Mouse (Mus musculus) liver, embryonic 11.5 days (tissue): Measurements from ENCODE around the gene Ldlr. TPM values are rescaled to one million over a fixed set of nuclear protein-coding genes. Genes with fewer than 3 reads are reported as not detected.
A peak's percentile ranks its signal among the peaks of the same experiment; 100 is the strongest.

ENCODE experiments used
- ATAC-seq: fragments of 200-750 bp; cut with Nextera tagmentation; replicated peaks from 2 replicates; pipeline ENCODE4 v1.8.0; 2017; ENCODE audit warnings: moderate number of reproducible peaks, mild to moderate bottlenecking, moderate TSS enrichment, moderate library complexity; ENCODE audit not compliant: low FRiP score
- DNase-seq: peaks from one replicate; pipeline ENCODE4 v3.0.0-alpha.2; 2017; ENCODE audit warnings: low spot score
- H3K27ac ChIP-seq: fragments of 300-500 bp; sonication (generic); 2 replicates; pipeline ENCODE4 v1.5.1; 2014; ENCODE audit warnings: mild to moderate bottlenecking, low read depth, low read length, control low read depth
- H3K27me3 ChIP-seq: fragments of 300-500 bp; sonication (generic); replicated peaks from 2 replicates; pipeline ENCODE4 v1.6.1; 2014; ENCODE audit warnings: low read length, mixed read lengths; ENCODE audit not compliant: control insufficient read depth, insufficient read depth
- H3K36me3 ChIP-seq: fragments of 300-500 bp; sonication (generic); 2 replicates; pipeline ENCODE4 v1.6.1; 2014; ENCODE audit warnings: mild to moderate bottlenecking, low read length, moderate library complexity, mixed read lengths; ENCODE audit not compliant: control insufficient read depth, insufficient read depth
- H3K4me1 ChIP-seq: fragments of 300-500 bp; sonication (generic); replicated peaks from 2 replicates; pipeline ENCODE4 v1.6.1; 2014; ENCODE audit warnings: low read length, mixed read lengths; ENCODE audit not compliant: control insufficient read depth, insufficient read depth
- H3K4me2 ChIP-seq: fragments of 300-500 bp; sonication (generic); 2 replicates; pipeline ENCODE4 v1.6.1; 2014; ENCODE audit warnings: mild to moderate bottlenecking, control low read depth, moderate library complexity
- H3K4me3 ChIP-seq: fragments of 300-500 bp; sonication (generic); 2 replicates; pipeline ENCODE4 v1.5.1; 2014; ENCODE audit warnings: low read depth, low read length, control low read depth
- H3K9ac ChIP-seq: fragments of 300-500 bp; sonication (generic); 2 replicates; pipeline ENCODE4 v1.6.1; 2014; ENCODE audit warnings: low read depth, low read length, control low read depth
- H3K9me3 ChIP-seq: fragments of 300-500 bp; sonication (generic); 2 replicates; pipeline ENCODE4 v1.6.1; 2016; ENCODE audit warnings: low read length, inconsistent platforms, mixed read lengths; ENCODE audit not compliant: control insufficient read depth
- WGBS: fragments of 180-500 bp; shearing (Covaris S2); extraction: QIAGEN DNeasy Blood & Tissue Kit; methylation state at CpG from one replicate; pipeline ENCODE4 v1.1.7; 2014; 5-methylcytosine and 5-hydroxymethylcytosine counted together
- polyA plus RNA-seq: library from polyadenylated mRNA; unstranded; fragments of >200 nt; fragmentation: Nextera tagmentation; extraction: Ambion mirVana; gene quantifications from 2 replicates; pipeline ENCODE4 v1.2.1, GENCODE M21; 2014

Ldlr gene
- polyA plus RNA-seq, 1 experiment from 2014 or later: 18.8 TPM

GRCm38 (mm10) chr9:21732288-21732687, 9.0 kb downstream of the Ldlr start:
- ATAC-seq: no peak

GRCm38 (mm10) chr9:21733446-21733845, 10.2 kb downstream of the Ldlr start:
- no peak for DNase-seq

More at GRCm38 (mm10) chr9:21732288-21732687, 9.0 kb downstream of the Ldlr start:
- Histone ChIP-seq H3K9me3 (no peaks in the 10 kb centered on the region), H3K27ac (no peak overlapping the region), H3K4me1 (peaks cover 14% of the 10 kb centered on the region), H3K4me3 (no peak overlapping the region), H3K27me3 (no peaks in the 10 kb centered on the region), H3K9ac (no peak overlapping the region), H3K4me2 (no peak overlapping the region), H3K36me3 (peaks cover 71% of the 10 kb centered on the region)
- 93% methylated on average over 9 of the region's 9 CpGs for WGBS
- DNase-seq: no peak

GRCm38 (mm10) chr9:21733989-21734388, 10.7 kb downstream of the Ldlr start:
- H3K27ac ChIP-seq: no peak overlapping the region
- H3K4me2 ChIP-seq: no peak overlapping the region
- no peak overlapping the region for H3K4me3 ChIP-seq
- DNase-seq: no peak
- H3K27me3 ChIP-seq: no peaks in the 10 kb centered on the region
- ATAC-seq: no peak
- no peak overlapping the region for H3K9ac ChIP-seq
- H3K36me3 ChIP-seq: peaks cover 84% of the 10 kb centered on the region
- 95% methylated on average over 7 of the region's 7 CpGs for WGBS
- peaks cover 7% of the 10 kb centered on the region for H3K4me1 ChIP-seq
- H3K9me3 ChIP-seq: no peaks in the 10 kb centered on the region

More at GRCm38 (mm10) chr9:21733446-21733845, 10.2 kb downstream of the Ldlr start:
- Histone ChIP-seq H3K27ac (no peak overlapping the region), H3K27me3 (no peaks in the 10 kb centered on the region), H3K4me1 (peaks cover 11% of the 10 kb centered on the region), H3K9ac (no peak overlapping the region), H3K36me3 (peaks cover 83% of the 10 kb centered on the region), H3K4me3 (no peak overlapping the region), H3K4me2 (no peak overlapping the region), H3K9me3 (no peaks in the 10 kb centered on the region)
- 94% methylated on average over 17 of the region's 17 CpGs for WGBS
- no peak for ATAC-seq

- 89% methylated on average over 14 of the region's 14 CpGs for WGBS
- no peak for ATAC-seq
- 0 out of 2 replicates have a peak, but pooled peaks cover 2% of the 10 kb centered on the region for H3K4me1 ChIP-seq
These were observed 11.8 kb downstream of the Ldlr start for GRCm38 (mm10) chr9:21735126-21735525.

GRCm38 (mm10) chr9:21736580-21736979, 13.3 kb downstream of the Ldlr start:
- no peak for DNase-seq
- Histone ChIP-seq H3K27ac (no peak overlapping the region), H3K4me1 (peaks cover 5% of the 10 kb centered on the region; the same call in 1 of the 2 replicates)

More at GRCm38 (mm10) chr9:21735126-21735525, 11.8 kb downstream of the Ldlr start:
- no peak for DNase-seq
- Histone ChIP-seq H3K27ac (no peak overlapping the region), H3K4me3 (no peak overlapping the region), H3K27me3 (no peaks in the 10 kb centered on the region), H3K36me3 (peaks cover 91% of the 10 kb centered on the region), H3K4me2 (no peak overlapping the region), H3K9me3 (no peaks in the 10 kb centered on the region), H3K9ac (no peak overlapping the region)

GRCm38 (mm10) chr9:21737188-21737587, 13.9 kb downstream of the Ldlr start:
- Histone ChIP-seq H3K4me3 (no peak overlapping the region), H3K4me1 (peaks cover 7% of the 10 kb centered on the region; the same call in 1 of the 2 replicates), H3K4me2 (no peak overlapping the region), H3K9ac (no peak overlapping the region), H3K36me3 (peaks cover 91% of the 10 kb centered on the region), H3K27ac (peak overlapping the region; percentile 39; the same call in 1 of the 2 replicates), H3K9me3 (no peaks in the 10 kb centered on the region), H3K27me3 (no peaks in the 10 kb centered on the region)
- WGBS: 92% methylated on average over 10 of the region's 10 CpGs
- no peak for DNase-seq
- 0 out of 2 replicates have a peak, but pooled peaks have one; percentile 7 for ATAC-seq

More at GRCm38 (mm10) chr9:21736580-21736979, 13.3 kb downstream of the Ldlr start:
- ATAC-seq: no peak
- WGBS: 75% methylated on average over 3 of the region's 3 CpGs
- Histone ChIP-seq H3K4me3 (no peak overlapping the region), H3K27me3 (no peaks in the 10 kb centered on the region), H3K9me3 (no peaks in the 10 kb centered on the region), H3K36me3 (peaks cover 91% of the 10 kb centered on the region), H3K9ac (no peak overlapping the region), H3K4me2 (no peak overlapping the region)

- H3K4me1 ChIP-seq: peaks cover 7% of the 10 kb centered on the region; the same call in 1 of the 2 replicates
- WGBS: 92% methylated on average over 7 of the region's 7 CpGs
- DNase-seq: no peak
- no peak overlapping the region for H3K27ac ChIP-seq
- H3K9me3 ChIP-seq: no peaks in the 10 kb centered on the region
- ATAC-seq: no peak
- no peak overlapping the region for H3K9ac ChIP-seq
- H3K4me3 ChIP-seq: no peak overlapping the region
- no peak overlapping the region for H3K4me2 ChIP-seq
- H3K27me3 ChIP-seq: no peaks in the 10 kb centered on the region
- H3K36me3 ChIP-seq: peaks cover 82% of the 10 kb centered on the region
These were observed 15.5 kb downstream of the Ldlr start for GRCm38 (mm10) chr9:21738776-21739175.

- Histone ChIP-seq H3K9ac (no peak overlapping the region), H3K4me2 (no peak overlapping the region), H3K36me3 (peaks cover 78% of the 10 kb centered on the region), H3K9me3 (no peaks in the 10 kb centered on the region), H3K4me1 (peaks cover 7% of the 10 kb centered on the region; the same call in 1 of the 2 replicates), H3K27me3 (no peaks in the 10 kb centered on the region), H3K4me3 (no peak overlapping the region), H3K27ac (no peak overlapping the region)
- ATAC-seq (no peak), DNase-seq (no peak)
- 87% methylated on average over 14 of the region's 14 CpGs for WGBS
These were observed 17.1 kb downstream of the Ldlr start for GRCm38 (mm10) chr9:21740427-21740826.

- H3K27ac ChIP-seq: peak overlapping the region; percentile 39; the same call in 1 of the 2 replicates
- H3K4me2 ChIP-seq: no peak overlapping the region
- no peak overlapping the region for H3K9ac ChIP-seq
- peaks cover 80% of the 10 kb centered on the region for H3K36me3 ChIP-seq
- no peak overlapping the region for H3K4me3 ChIP-seq
- no peak for DNase-seq
- peak; percentile 74 for ATAC-seq
- H3K27me3 ChIP-seq: no peaks in the 10 kb centered on the region
- 79% methylated on average over 11 of the region's 11 CpGs for WGBS
- H3K9me3 ChIP-seq: no peaks in the 10 kb centered on the region
- peaks cover 7% of the 10 kb centered on the region; the same call in 1 of the 2 replicates for H3K4me1 ChIP-seq
These were observed 18.2 kb downstream of the Ldlr start for GRCm38 (mm10) chr9:21741514-21741913.
